Mouse (Mus musculus): ENCODE measurements around the gene Kcnc3. TPM values are rescaled to one million over a fixed set of nuclear protein-coding genes. Genes with fewer than 3 reads are reported as not detected.

Gene Kcnc3
- polyA plus RNA-seq, 1 experiment from 2014 or later: 0.23 TPM

DNA sequence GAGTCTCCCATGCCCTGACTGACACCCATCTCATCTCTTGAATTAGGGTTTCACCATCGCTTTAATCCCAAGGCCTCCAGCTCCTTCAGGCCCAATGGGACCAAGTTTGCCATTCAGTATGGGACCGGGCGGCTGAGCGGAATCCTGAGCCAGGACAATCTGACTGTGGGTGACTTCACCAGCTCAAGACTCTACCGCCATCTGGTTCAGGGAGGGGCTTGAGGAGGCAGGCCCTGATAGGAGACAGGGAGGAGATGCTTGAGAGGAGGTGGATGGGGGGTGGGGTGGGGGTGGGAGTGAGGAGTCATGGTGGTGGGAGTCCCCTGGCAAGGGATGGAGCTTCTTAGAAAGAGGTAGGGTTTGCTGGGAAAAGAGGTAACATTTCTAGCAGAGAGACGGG, 8.8 kb upstream of the Kcnc3 start:
- H3K4me1 ChIP-seq (ENCODE audit: control insufficient read depth, insufficient read depth, low read length): no peaks in the 10 kb centered on the region
- no peak overlapping the region for H3K4me2 ChIP-seq
- no peak overlapping the region for H3K27ac ChIP-seq (ENCODE audit: low read depth, low read length)
- peaks cover 16% of the 10 kb centered on the region for H3K27me3 ChIP-seq (ENCODE audit: control insufficient read depth, insufficient read depth, low read length)
- no peak for ATAC-seq (replicated peaks; ENCODE audit: insufficient number of reproducible peaks, low FRiP score, low TSS enrichment)
- no peak overlapping the region for H3K4me3 ChIP-seq (ENCODE audit: low read depth, low read length)
- H3K36me3 ChIP-seq (ENCODE audit: control insufficient read depth, insufficient read depth, low read length): no peaks in the 10 kb centered on the region
- WGBS (ENCODE audit: insufficient replicate concordance): 48% methylated on average over 6 of the region's 6 CpGs
- no peaks in the 10 kb centered on the region for H3K9me3 ChIP-seq (replicated peaks; ENCODE audit: control insufficient read depth, low read length)
- no peak overlapping the region for H3K9ac ChIP-seq (ENCODE audit: low read depth, low read length)

- Histone ChIP-seq H3K9me3 (replicated peaks; ENCODE audit: control insufficient read depth, low read length) (no peaks in the 10 kb centered on the region), H3K9ac (ENCODE audit: low read depth, low read length) (no peak overlapping the region), H3K36me3 (ENCODE audit: control insufficient read depth, insufficient read depth, low read length) (no peaks in the 10 kb centered on the region), H3K27me3 (ENCODE audit: control insufficient read depth, insufficient read depth, low read length) (peaks cover 27% of the 10 kb centered on the region), H3K4me1 (ENCODE audit: control insufficient read depth, insufficient read depth, low read length) (no peaks in the 10 kb centered on the region), H3K4me2 (no peak overlapping the region), H3K27ac (ENCODE audit: low read depth, low read length) (no peak overlapping the region), H3K4me3 (ENCODE audit: low read depth, low read length) (no peak overlapping the region)
- 65% methylated on average over 5 of the region's 5 CpGs for WGBS (ENCODE audit: insufficient replicate concordance)
- ATAC-seq (replicated peaks; ENCODE audit: insufficient number of reproducible peaks, low FRiP score, low TSS enrichment): no peak
Measured at GRCm38 (mm10) chr7:44582709-44583108, 7.8 kb upstream of the Kcnc3 start.

- H3K4me2 ChIP-seq: no peak overlapping the region
- no peak overlapping the region for H3K9ac ChIP-seq (ENCODE audit: low read depth, low read length)
- H3K36me3 ChIP-seq (ENCODE audit: control insufficient read depth, insufficient read depth, low read length): no peaks in the 10 kb centered on the region
- no peak for ATAC-seq (replicated peaks; ENCODE audit: insufficient number of reproducible peaks, low FRiP score, low TSS enrichment)
- no peaks in the 10 kb centered on the region for H3K4me1 ChIP-seq (ENCODE audit: control insufficient read depth, insufficient read depth, low read length)
- WGBS (ENCODE audit: insufficient replicate concordance): 69% methylated on average over 1 of the region's 1 CpGs
- peaks cover 31% of the 10 kb centered on the region for H3K27me3 ChIP-seq (ENCODE audit: control insufficient read depth, insufficient read depth, low read length)
- no peak overlapping the region for H3K27ac ChIP-seq (ENCODE audit: low read depth, low read length)
- no peak overlapping the region for H3K4me3 ChIP-seq (ENCODE audit: low read depth, low read length)
- H3K9me3 ChIP-seq (replicated peaks; ENCODE audit: control insufficient read depth, low read length): no peaks in the 10 kb centered on the region
Measured at GRCm38 (mm10) chr7:44583146-44583545, 7.3 kb upstream of the Kcnc3 start.

GRCm38 (mm10) chr7:44584265-44584804, 6.1 kb upstream of the Kcnc3 start:
- peaks cover 43% of the 10 kb centered on the region for H3K27me3 ChIP-seq (ENCODE audit: control insufficient read depth, insufficient read depth, low read length)
- H3K4me1 ChIP-seq (ENCODE audit: control insufficient read depth, insufficient read depth, low read length): no peaks in the 10 kb centered on the region; the same call in none of the 2 replicates
- H3K4me2 ChIP-seq: no peak overlapping the region
- no peak overlapping the region for H3K4me3 ChIP-seq (ENCODE audit: low read depth, low read length)
- H3K9ac ChIP-seq (ENCODE audit: low read depth, low read length): no peak overlapping the region
- 67% methylated on average over 4 of the region's 4 CpGs for WGBS (ENCODE audit: insufficient replicate concordance)
- no peaks in the 10 kb centered on the region for H3K9me3 ChIP-seq (replicated peaks; ENCODE audit: control insufficient read depth, low read length)
- no peak overlapping the region for H3K27ac ChIP-seq (ENCODE audit: low read depth, low read length)
- no peak for ATAC-seq (replicated peaks; ENCODE audit: insufficient number of reproducible peaks, low FRiP score, low TSS enrichment)
- H3K36me3 ChIP-seq (ENCODE audit: control insufficient read depth, insufficient read depth, low read length): no peaks in the 10 kb centered on the region

DNA sequence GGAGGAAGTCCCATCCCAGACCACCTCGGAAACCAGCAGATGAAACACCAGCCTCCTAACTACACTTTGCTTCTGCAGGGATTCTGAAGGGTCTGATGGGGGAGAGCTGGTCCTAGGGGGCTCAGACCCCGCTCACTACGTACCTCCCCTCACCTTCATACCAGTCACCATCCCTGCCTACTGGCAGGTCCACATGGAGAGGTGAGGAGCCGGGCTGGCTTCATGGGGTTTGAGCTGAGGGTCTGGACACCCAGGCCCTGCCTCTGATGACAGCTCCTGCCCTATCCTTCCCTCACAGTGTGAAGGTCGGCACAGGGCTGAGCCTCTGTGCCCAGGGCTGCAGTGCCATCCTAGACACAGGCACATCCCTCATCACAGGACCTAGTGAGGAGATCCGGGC, 5.5 kb upstream of the Kcnc3 start:
- Histone ChIP-seq H3K27ac (ENCODE audit: low read depth, low read length) (no peak overlapping the region), H3K36me3 (ENCODE audit: control insufficient read depth, insufficient read depth, low read length) (no peaks in the 10 kb centered on the region), H3K4me3 (ENCODE audit: low read depth, low read length) (no peak overlapping the region), H3K4me2 (no peak overlapping the region), H3K9me3 (replicated peaks; ENCODE audit: control insufficient read depth, low read length) (no peaks in the 10 kb centered on the region), H3K4me1 (ENCODE audit: control insufficient read depth, insufficient read depth, low read length) (no peaks in the 10 kb centered on the region; the same call in none of the 2 replicates), H3K27me3 (ENCODE audit: control insufficient read depth, insufficient read depth, low read length) (peaks cover 48% of the 10 kb centered on the region), H3K9ac (ENCODE audit: low read depth, low read length) (no peak overlapping the region)
- ATAC-seq (replicated peaks; ENCODE audit: insufficient number of reproducible peaks, low FRiP score, low TSS enrichment): no peak
- WGBS (ENCODE audit: insufficient replicate concordance): 78% methylated on average over 6 of the region's 6 CpGs

GRCm38 (mm10) chr7:44585606-44586005, 4.9 kb upstream of the Kcnc3 start:
- no peaks in the 10 kb centered on the region for H3K36me3 ChIP-seq (ENCODE audit: control insufficient read depth, insufficient read depth, low read length)
- no peak overlapping the region for H3K4me2 ChIP-seq
- no peak for ATAC-seq (replicated peaks; ENCODE audit: insufficient number of reproducible peaks, low FRiP score, low TSS enrichment)
- H3K4me1 ChIP-seq (ENCODE audit: control insufficient read depth, insufficient read depth, low read length): no peaks in the 10 kb centered on the region; the same call in none of the 2 replicates
- 77% methylated on average over 6 of the region's 6 CpGs for WGBS (ENCODE audit: insufficient replicate concordance)
- H3K4me3 ChIP-seq (ENCODE audit: low read depth, low read length): no peak overlapping the region
- peaks cover 55% of the 10 kb centered on the region for H3K27me3 ChIP-seq (ENCODE audit: control insufficient read depth, insufficient read depth, low read length)
- H3K9ac ChIP-seq (ENCODE audit: low read depth, low read length): no peak overlapping the region
- no peak overlapping the region for H3K27ac ChIP-seq (ENCODE audit: low read depth, low read length)
- no peaks in the 10 kb centered on the region for H3K9me3 ChIP-seq (replicated peaks; ENCODE audit: control insufficient read depth, low read length)

DNA sequence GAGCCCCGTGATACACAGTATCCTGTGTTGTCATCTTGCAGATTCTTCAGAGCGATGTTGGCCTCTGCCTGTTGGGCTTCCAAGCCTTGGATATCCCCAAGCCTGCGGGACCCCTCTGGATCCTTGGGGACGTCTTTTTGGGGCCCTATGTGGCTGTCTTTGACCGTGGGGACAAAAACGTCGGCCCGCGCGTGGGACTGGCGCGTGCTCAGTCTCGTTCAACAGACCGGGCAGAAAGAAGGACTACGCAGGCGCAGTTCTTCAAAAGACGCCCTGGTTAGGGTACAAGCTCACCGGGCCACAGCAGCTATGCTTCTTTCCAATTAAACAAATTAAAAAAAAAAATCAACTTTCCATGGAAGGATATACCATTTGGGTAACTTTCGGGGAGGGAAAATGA, 3.9 kb upstream of the Kcnc3 start:
- no peak for ATAC-seq (replicated peaks; ENCODE audit: insufficient number of reproducible peaks, low FRiP score, low TSS enrichment)
- Histone ChIP-seq H3K9me3 (replicated peaks; ENCODE audit: control insufficient read depth, low read length) (no peaks in the 10 kb centered on the region), H3K27ac (ENCODE audit: low read depth, low read length) (no peak overlapping the region), H3K4me2 (peak overlapping the region; percentile 58), H3K9ac (ENCODE audit: low read depth, low read length) (no peak overlapping the region), H3K4me1 (ENCODE audit: control insufficient read depth, insufficient read depth, low read length) (peaks cover 8% of the 10 kb centered on the region), H3K27me3 (ENCODE audit: control insufficient read depth, insufficient read depth, low read length) (peaks cover 64% of the 10 kb centered on the region), H3K4me3 (ENCODE audit: low read depth, low read length) (peak overlapping the region; percentile 28), H3K36me3 (ENCODE audit: control insufficient read depth, insufficient read depth, low read length) (no peaks in the 10 kb centered on the region)
- 16% methylated on average over 19 of the region's 19 CpGs for WGBS (ENCODE audit: insufficient replicate concordance)

DNA sequence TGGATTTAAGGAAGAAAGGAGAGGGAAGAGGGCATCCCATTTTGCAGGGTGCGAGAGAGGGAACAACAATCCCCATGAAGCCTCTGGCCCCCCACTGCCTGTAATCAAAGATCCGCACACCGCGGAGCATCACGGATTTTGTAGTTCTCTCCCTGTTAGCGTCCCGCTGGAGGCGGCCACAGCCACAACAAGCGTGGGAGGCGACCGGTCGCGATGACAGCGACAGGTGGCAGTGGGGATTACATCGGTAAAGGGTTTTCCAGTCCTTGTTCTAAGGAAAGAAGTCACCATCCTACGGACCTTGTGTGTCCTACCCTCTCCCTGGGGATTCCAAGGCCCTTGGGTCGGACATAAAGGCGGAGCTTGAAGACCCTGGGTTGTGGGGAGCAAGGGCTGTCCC, 3.5 kb upstream of the Kcnc3 start:
- Histone ChIP-seq H3K36me3 (ENCODE audit: control insufficient read depth, insufficient read depth, low read length) (no peaks in the 10 kb centered on the region), H3K27me3 (ENCODE audit: control insufficient read depth, insufficient read depth, low read length) (peaks cover 68% of the 10 kb centered on the region), H3K4me1 (ENCODE audit: control insufficient read depth, insufficient read depth, low read length) (peaks cover 9% of the 10 kb centered on the region), H3K4me2 (peak overlapping the region; percentile 58), H3K9me3 (replicated peaks; ENCODE audit: control insufficient read depth, low read length) (no peaks in the 10 kb centered on the region), H3K9ac (ENCODE audit: low read depth, low read length) (no peak overlapping the region), H3K4me3 (ENCODE audit: low read depth, low read length) (peak overlapping the region; percentile 28), H3K27ac (ENCODE audit: low read depth, low read length) (no peak overlapping the region)
- ATAC-seq (replicated peaks; ENCODE audit: insufficient number of reproducible peaks, low FRiP score, low TSS enrichment): no peak
- 2% methylated on average over 18 of the region's 18 CpGs for WGBS (ENCODE audit: insufficient replicate concordance)

- WGBS (ENCODE audit: insufficient replicate concordance): 35% methylated on average over 6 of the region's 6 CpGs
- H3K4me3 ChIP-seq (ENCODE audit: low read depth, low read length): peak overlapping the region; percentile 28; the same call in 1 of the 2 replicates
- ATAC-seq (replicated peaks; ENCODE audit: insufficient number of reproducible peaks, low FRiP score, low TSS enrichment): no peak
- H3K27me3 ChIP-seq (ENCODE audit: control insufficient read depth, insufficient read depth, low read length): peaks cover 76% of the 10 kb centered on the region
- H3K4me1 ChIP-seq (ENCODE audit: control insufficient read depth, insufficient read depth, low read length): peaks cover 9% of the 10 kb centered on the region
- H3K9me3 ChIP-seq (replicated peaks; ENCODE audit: control insufficient read depth, low read length): no peaks in the 10 kb centered on the region
- no peak overlapping the region for H3K27ac ChIP-seq (ENCODE audit: low read depth, low read length)
- no peak overlapping the region for H3K4me2 ChIP-seq
- H3K36me3 ChIP-seq (ENCODE audit: control insufficient read depth, insufficient read depth, low read length): no peaks in the 10 kb centered on the region
- no peak overlapping the region for H3K9ac ChIP-seq (ENCODE audit: low read depth, low read length)
Measured at GRCm38 (mm10) chr7:44587676-44588075, 2.8 kb upstream of the Kcnc3 start.
